Mouse (Mus musculus): ENCODE measurements around the gene Ugt2a3.
"Not testable (repeated sequence)": the region's sequence is repeated elsewhere in the genome, so short reads cannot be mapped to it uniquely, and the experiment has no call there.

The Ugt2a3 gene

GRCm38 (mm10) chr5:87336961-87337697 is at the start of gene Ugt2a3:
Gene Ugt2a3, minus strand, starts transcription at chr5:87337195.
- no peak for DNase-seq

- DNase-seq = no peak
Measured at GRCm38 (mm10) chr5:87380234-87380633, 43.2 kb upstream of the Ugt2a3 start.

- no peak for DNase-seq
Measured at GRCm38 (mm10) chr5:87379825-87380224, 42.8 kb upstream of the Ugt2a3 start.

- DNase-seq = no peak
Measured at GRCm38 (mm10) chr5:87375874-87376383, 38.9 kb upstream of the Ugt2a3 start.

GRCm38 (mm10) chr5:87373502-87373863 is 36.5 kb upstream of the Ugt2a3 start:
- no peak for DNase-seq

- not testable (repeated sequence) for DNase-seq
Measured at GRCm38 (mm10) chr5:87372788-87373501, 36.0 kb upstream of the Ugt2a3 start.

GRCm38 (mm10) chr5:87350350-87350749 is 13.4 kb upstream of the Ugt2a3 start:
- DNase-seq = no peak

GRCm38 (mm10) chr5:87349150-87349549 is 12.2 kb upstream of the Ugt2a3 start:
- DNase-seq = not testable (repeated sequence)

GRCm38 (mm10) chr5:87347479-87348078 is 10.6 kb upstream of the Ugt2a3 start:
- not testable (repeated sequence) for DNase-seq

- no peak for DNase-seq
Measured at GRCm38 (mm10) chr5:87340461-87340860, 3.5 kb upstream of the Ugt2a3 start.

- DNase-seq = no peak
Measured at GRCm38 (mm10) chr5:87335199-87335598, 1.8 kb downstream of the Ugt2a3 start.

GRCm38 (mm10) chr5:87333584-87333983 is 3.4 kb downstream of the Ugt2a3 start:
- peak; percentile 3 to 19 for DNase-seq

GRCm38 (mm10) chr5:87311392-87311791 is 25.6 kb downstream of the Ugt2a3 start:
- no peak for DNase-seq

GRCm38 (mm10) chr5:87286180-87286579 is 50.8 kb downstream of the Ugt2a3 start:
- DNase-seq = not testable (repeated sequence)

GRCm38 (mm10) chr5:87275986-87276385 is 61.0 kb downstream of the Ugt2a3 start:
- not testable (repeated sequence) for DNase-seq

GRCm38 (mm10) chr5:87275581-87275980 is 61.4 kb downstream of the Ugt2a3 start:
- no peak for DNase-seq

Data from kidney, postnatal 4 days (tissue).